Mouse (Mus musculus): ENCODE measurements around the gene Epgn. TPM values are rescaled to one million over a fixed set of nuclear protein-coding genes. Genes with fewer than 3 reads are reported as not detected.

The Epgn gene
- polyA plus RNA-seq, 1 experiment from 2014 or later = not detected

GRCm38 (mm10) chr5:91038963-91039362 lies 11.7 kb downstream of the Epgn start:
- ATAC-seq = 0 out of 2 replicates have a peak, but pooled peaks have one; percentile 9
- H3K4me1 ChIP-seq (ENCODE audit: insufficient read depth, low read depth, low read length) = no peaks in the 10 kb centered on the region
- WGBS = 63% methylated on average over 2 of the region's 2 CpGs

GRCm38 (mm10) chr5:91047987-91048386 lies 20.7 kb downstream of the Epgn start:
- no peak overlapping the region for H3K4me3 ChIP-seq (ENCODE audit: low read depth, low read length)
- WGBS = 33% methylated on average over 6 of the region's 6 CpGs
- no peaks in the 10 kb centered on the region for H3K36me3 ChIP-seq (ENCODE audit: insufficient read depth, low read length)
- no peak overlapping the region for H3K4me2 ChIP-seq (replicated peaks; ENCODE audit: low read depth, low read length)
- no peaks in the 10 kb centered on the region for H3K27me3 ChIP-seq (replicated peaks; ENCODE audit: insufficient read depth, low read length)
- DNase-seq (ENCODE audit: low spot score) (peak; percentile 34), ATAC-seq (0 out of 2 replicates have a peak, but pooled peaks have one; percentile 32)
- H3K9ac ChIP-seq (replicated peaks; ENCODE audit: low read depth) = no peak overlapping the region
- no peak overlapping the region for H3K27ac ChIP-seq (ENCODE audit: low read length)
- TF ChIP-seq EP300 (IDR thresholded peaks at IDR 0.05) = peak; percentile 24; the same call in 1 of the 2 replicates
- TF ChIP-seq CTCF (IDR thresholded peaks at IDR 0.05) = no peak
- H3K4me1 ChIP-seq (ENCODE audit: insufficient read depth, low read depth, low read length) = no peaks in the 10 kb centered on the region
- no peaks in the 10 kb centered on the region for H3K9me3 ChIP-seq (ENCODE audit: low read length)

More at GRCm38 (mm10) chr5:91038963-91039362, 11.7 kb downstream of the Epgn start:
- no peak overlapping the region for H3K4me3 ChIP-seq (ENCODE audit: low read depth, low read length)
- TF ChIP-seq CTCF (IDR thresholded peaks at IDR 0.05) (no peak), EP300 (IDR thresholded peaks at IDR 0.05) (no peak)
- no peak overlapping the region for H3K27ac ChIP-seq (ENCODE audit: low read length)
- H3K4me2 ChIP-seq (replicated peaks; ENCODE audit: low read depth, low read length) = no peak overlapping the region
- no peaks in the 10 kb centered on the region for H3K9me3 ChIP-seq (ENCODE audit: low read length)
- no peak for DNase-seq (ENCODE audit: low spot score)
- no peaks in the 10 kb centered on the region for H3K27me3 ChIP-seq (replicated peaks; ENCODE audit: insufficient read depth, low read length)
- H3K36me3 ChIP-seq (ENCODE audit: insufficient read depth, low read length) = no peaks in the 10 kb centered on the region
- H3K9ac ChIP-seq (replicated peaks; ENCODE audit: low read depth) = no peak overlapping the region

GRCm38 (mm10) chr5:91048397-91048796 lies 21.1 kb downstream of the Epgn start:
- no peak overlapping the region for H3K4me2 ChIP-seq (replicated peaks; ENCODE audit: low read depth, low read length)
- no peak for DNase-seq (ENCODE audit: low spot score)
- H3K27ac ChIP-seq (ENCODE audit: low read length) = no peak overlapping the region
- H3K9ac ChIP-seq (replicated peaks; ENCODE audit: low read depth) = no peak overlapping the region
- H3K36me3 ChIP-seq (ENCODE audit: insufficient read depth, low read length) = no peaks in the 10 kb centered on the region
- no peaks in the 10 kb centered on the region for H3K9me3 ChIP-seq (ENCODE audit: low read length)
- no peaks in the 10 kb centered on the region for H3K4me1 ChIP-seq (ENCODE audit: insufficient read depth, low read depth, low read length)
- WGBS = 51% methylated on average over 8 of the region's 8 CpGs
- peak; percentile 25; the same call in 1 of the 2 replicates for ATAC-seq
- H3K4me3 ChIP-seq (ENCODE audit: low read depth, low read length) = no peak overlapping the region
- no peaks in the 10 kb centered on the region for H3K27me3 ChIP-seq (replicated peaks; ENCODE audit: insufficient read depth, low read length)
- TF ChIP-seq CTCF (IDR thresholded peaks at IDR 0.05) (no peak), EP300 (IDR thresholded peaks at IDR 0.05) (no peak; the same call in 1 of the 2 replicates)

- WGBS = 42% methylated on average over 4 of the region's 4 CpGs
- no peaks in the 10 kb centered on the region for H3K9me3 ChIP-seq (ENCODE audit: low read length)
- no peak overlapping the region for H3K4me3 ChIP-seq (ENCODE audit: low read depth, low read length)
- H3K36me3 ChIP-seq (ENCODE audit: insufficient read depth, low read length) = no peaks in the 10 kb centered on the region
- TF ChIP-seq CTCF (IDR thresholded peaks at IDR 0.05) = no peak
- TF ChIP-seq EP300 (IDR thresholded peaks at IDR 0.05) = no peak
- no peaks in the 10 kb centered on the region for H3K27me3 ChIP-seq (replicated peaks; ENCODE audit: insufficient read depth, low read length)
- no peak overlapping the region for H3K27ac ChIP-seq (ENCODE audit: low read length)
- no peak overlapping the region for H3K9ac ChIP-seq (replicated peaks; ENCODE audit: low read depth)
- H3K4me2 ChIP-seq (replicated peaks; ENCODE audit: low read depth, low read length) = no peak overlapping the region
- ATAC-seq = no peak
- DNase-seq (ENCODE audit: low spot score) = no peak
- no peaks in the 10 kb centered on the region for H3K4me1 ChIP-seq (ENCODE audit: insufficient read depth, low read depth, low read length)
Observed at GRCm38 (mm10) chr5:91072340-91072739, 45.1 kb downstream of the Epgn start.

GRCm38 (mm10) chr5:91073626-91074025 lies 46.4 kb downstream of the Epgn start:
- Histone ChIP-seq H3K4me1 (ENCODE audit: insufficient read depth, low read depth, low read length) (no peaks in the 10 kb centered on the region), H3K9ac (replicated peaks; ENCODE audit: low read depth) (no peak overlapping the region), H3K36me3 (ENCODE audit: insufficient read depth, low read length) (no peaks in the 10 kb centered on the region), H3K9me3 (ENCODE audit: low read length) (no peaks in the 10 kb centered on the region), H3K27me3 (replicated peaks; ENCODE audit: insufficient read depth, low read length) (no peaks in the 10 kb centered on the region), H3K4me2 (replicated peaks; ENCODE audit: low read depth, low read length) (peak overlapping the region; percentile 57), H3K27ac (ENCODE audit: low read length) (no peak overlapping the region), H3K4me3 (ENCODE audit: low read depth, low read length) (no peak overlapping the region)
- TF ChIP-seq CTCF (IDR thresholded peaks at IDR 0.05) (no peak), EP300 (IDR thresholded peaks at IDR 0.05) (no peak)
- peak; percentile 4 for DNase-seq (ENCODE audit: low spot score)
- 0 out of 2 replicates have a peak, but pooled peaks have one; percentile 30 for ATAC-seq
- 51% methylated on average over 8 of the region's 8 CpGs for WGBS

- peak; percentile 80 for ATAC-seq
- H3K27ac ChIP-seq (ENCODE audit: low read length) = no peak overlapping the region
- H3K36me3 ChIP-seq (ENCODE audit: insufficient read depth, low read length) = no peaks in the 10 kb centered on the region
Observed at GRCm38 (mm10) chr5:91074026-91074425, 46.8 kb downstream of the Epgn start.

More at GRCm38 (mm10) chr5:91074026-91074425, 46.8 kb downstream of the Epgn start:
- Histone ChIP-seq H3K9ac (replicated peaks; ENCODE audit: low read depth) (no peak overlapping the region), H3K9me3 (ENCODE audit: low read length) (no peaks in the 10 kb centered on the region), H3K4me1 (ENCODE audit: insufficient read depth, low read depth, low read length) (no peaks in the 10 kb centered on the region), H3K4me3 (ENCODE audit: low read depth, low read length) (peak overlapping the region; percentile 33), H3K27me3 (replicated peaks; ENCODE audit: insufficient read depth, low read length) (no peaks in the 10 kb centered on the region), H3K4me2 (replicated peaks; ENCODE audit: low read depth, low read length) (peak overlapping the region; percentile 57)
- 10% methylated on average over 8 of the region's 8 CpGs for WGBS
- TF ChIP-seq EP300 (IDR thresholded peaks at IDR 0.05) = no peak
- no peak for TF ChIP-seq CTCF (IDR thresholded peaks at IDR 0.05)
- DNase-seq (ENCODE audit: low spot score) = peak; percentile 55

Data from lung, postnatal 0 days (tissue).